Mouse (Mus musculus) telencephalon, adult 2 months (tissue): Measurements from ENCODE around the gene Bcl2l14.

Experiments used
- DNase-seq: peaks from one replicate; pipeline ENCODE4 v3.0.0-alpha.2; 2011; ENCODE audit warnings: low read depth, low spot score

Bcl2l14 gene

GRCm38 (mm10) chr6:134442219-134442618 lies 46.1 kb downstream of the Bcl2l14 start:
- no peak for DNase-seq

GRCm38 (mm10) chr6:134443198-134443904 lies 47.2 kb downstream of the Bcl2l14 start:
- no peak for DNase-seq

- no peak for DNase-seq
These were observed 47.8 kb downstream of the Bcl2l14 start for GRCm38 (mm10) chr6:134443925-134444324.

- no peak for DNase-seq
These were observed 52.3 kb downstream of the Bcl2l14 start for GRCm38 (mm10) chr6:134448451-134448850.

GRCm38 (mm10) chr6:134449958-134450357 lies 53.8 kb downstream of the Bcl2l14 start:
- DNase-seq = no peak

GRCm38 (mm10) chr6:134450661-134451119 lies 54.6 kb downstream of the Bcl2l14 start:
- no peak for DNase-seq

GRCm38 (mm10) chr6:134454093-134454492 lies 58.0 kb downstream of the Bcl2l14 start:
- DNase-seq = no peak

GRCm38 (mm10) chr6:134458376-134458775 lies 62.3 kb downstream of the Bcl2l14 start:
- no peak for DNase-seq

- no peak for DNase-seq
These were observed 65.1 kb downstream of the Bcl2l14 start for GRCm38 (mm10) chr6:134461175-134461574.

GRCm38 (mm10) chr6:134466671-134467229 lies 70.6 kb downstream of the Bcl2l14 start:
- no peak for DNase-seq

- DNase-seq = no peak
These were observed 73.2 kb downstream of the Bcl2l14 start for GRCm38 (mm10) chr6:134469297-134469696.

GRCm38 (mm10) chr6:134470857-134471256 lies 74.7 kb downstream of the Bcl2l14 start:
- no peak for DNase-seq

GRCm38 (mm10) chr6:134473143-134473561 lies 77.0 kb downstream of the Bcl2l14 start:
- DNase-seq = no peak

GRCm38 (mm10) chr6:134479481-134479880 lies 83.4 kb downstream of the Bcl2l14 start:
- DNase-seq = no peak

- DNase-seq = no peak
These were observed 90.2 kb downstream of the Bcl2l14 start for GRCm38 (mm10) chr6:134486318-134486717.
